Mouse (Mus musculus): Measurements from ENCODE around the gene Htr5a.

DNA sequence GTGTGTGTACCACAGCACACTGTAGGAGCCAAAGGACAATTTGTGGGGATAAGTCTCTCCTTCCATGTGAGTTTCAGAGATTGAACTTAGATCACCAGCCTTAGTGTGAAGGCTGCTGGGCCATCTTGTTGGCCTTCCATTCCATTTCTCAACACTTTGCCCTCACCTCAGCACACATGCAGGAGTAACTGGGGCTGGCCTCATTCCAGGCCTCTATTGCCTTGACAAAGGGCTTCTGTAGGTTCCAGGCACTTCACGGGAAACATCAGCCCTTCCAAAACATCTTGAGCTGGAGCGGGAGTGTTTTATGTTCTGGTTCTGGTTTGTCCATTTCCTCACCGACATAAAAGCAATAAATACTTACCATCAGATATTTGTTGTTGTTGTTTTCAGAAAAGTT lies 54.0 kb downstream of the Htr5a start:
- TF ChIP-seq CTCF (conservative IDR thresholded peaks at IDR 0.05; ENCODE audit: insufficient read depth, insufficient read length, low read depth, low read length) (no peak), POLR2A (IDR thresholded peaks at IDR 0.05; ENCODE audit: low read depth, low read length) (no peak)
